Mouse (Mus musculus) telencephalon, adult 2 months (tissue): ENCODE data around the gene Eif3a.
A peak's percentile ranks its signal among the peaks of the same experiment; 100 is the strongest.

Source experiments
- DNase-seq: peaks from one replicate; pipeline ENCODE4 v3.0.0-alpha.2; 2011; ENCODE audit warnings: low read depth, low spot score

The Eif3a gene

GRCm38 (mm10) chr19:60790551-60791161 is at the start of gene Eif3a:
Gene Eif3a, minus strand, starts transcription at chr19:60790658.
- peak; percentile 78 for DNase-seq

- peak; percentile 23 for DNase-seq
These were observed 47.3 kb upstream of the Eif3a start for GRCm38 (mm10) chr19:60837747-60838146.

- DNase-seq = no peak
These were observed 28.2 kb upstream of the Eif3a start for GRCm38 (mm10) chr19:60818677-60819076.

GRCm38 (mm10) chr19:60813133-60813532 is 22.7 kb upstream of the Eif3a start:
- DNase-seq = no peak

- DNase-seq = no peak
These were observed 21.6 kb upstream of the Eif3a start for GRCm38 (mm10) chr19:60812036-60812389.

- peak; percentile 89 for DNase-seq
These were observed 20.9 kb upstream of the Eif3a start, which contains the start of gene Fam45a for GRCm38 (mm10) chr19:60811098-60812035. Gene Fam45a, plus strand, starts transcription at chr19:60811585.

GRCm38 (mm10) chr19:60809927-60810326 is 19.5 kb upstream of the Eif3a start:
- DNase-seq = no peak

GRCm38 (mm10) chr19:60804903-60805302 is 14.4 kb upstream of the Eif3a start:
- no peak for DNase-seq

- no peak for DNase-seq
These were observed 9.6 kb upstream of the Eif3a start for GRCm38 (mm10) chr19:60799867-60800569.

GRCm38 (mm10) chr19:60797415-60797814 is 7.0 kb upstream of the Eif3a start:
- DNase-seq = no peak

- DNase-seq = no peak
These were observed 4.8 kb upstream of the Eif3a start for GRCm38 (mm10) chr19:60795244-60795643.

- no peak for DNase-seq
These were observed 2.8 kb upstream of the Eif3a start for GRCm38 (mm10) chr19:60793170-60793707.

GRCm38 (mm10) chr19:60791164-60791563 is 706 bp upstream of the Eif3a start:
- DNase-seq = no peak

- no peak for DNase-seq
These were observed 445 bp downstream of the Eif3a start for GRCm38 (mm10) chr19:60789919-60790506.

GRCm38 (mm10) chr19:60789452-60789851 is 1.0 kb downstream of the Eif3a start:
- no peak for DNase-seq

GRCm38 (mm10) chr19:60788214-60788960 is 2.1 kb downstream of the Eif3a start:
- no peak for DNase-seq

GRCm38 (mm10) chr19:60787465-60788150 is 2.9 kb downstream of the Eif3a start:
- no peak for DNase-seq

GRCm38 (mm10) chr19:60784712-60785111 is 5.7 kb downstream of the Eif3a start:
- DNase-seq = no peak

GRCm38 (mm10) chr19:60782034-60782433 is 8.4 kb downstream of the Eif3a start:
- no peak for DNase-seq

- no peak for DNase-seq
These were observed 17.1 kb downstream of the Eif3a start for GRCm38 (mm10) chr19:60773366-60773765.
